Mouse (Mus musculus) ES-Bruce4 (cell line): ENCODE results near the gene Gtf3c6.

Experiments
- CTCF ChIP-seq: IDR thresholded peaks from one replicate; pipeline ENCODE4 v1.8.1; 2011; ENCODE audit warnings: low read depth, low read length
- EP300 ChIP-seq: IDR thresholded peaks from 2 replicates; pipeline ENCODE4 v1.6.1; 2011; ENCODE audit warnings: low read depth, low read length; ENCODE audit not compliant: insufficient read depth
- POLR2A ChIP-seq: IDR thresholded peaks from one replicate; pipeline ENCODE4 v1.8.1; 2011; ENCODE audit warnings: low read length; ENCODE audit not compliant: insufficient read depth

- TF ChIP-seq CTCF (no peak), POLR2A (no peak), EP300 (no peak)
Measured at GRCm38 (mm10) chr10:40218874-40219273, 39.0 kb downstream of the Gtf3c6 start.
